Mouse (Mus musculus) heart, adult 2 months (tissue): ENCODE measurements at regions not wholly inside any gene's neighbourhood (a gene's known extent, or its start where the extent isn't known, plus 50 kb on each side); places are given as distances from the start of the nearest gene placed in this dataset.

Experiments used
- EP300 ChIP-seq: fragments of 200-500 bp; IDR thresholded peaks from 2 replicates; pipeline ENCODE4 v1.6.1; 2011; ENCODE audit warnings: low read depth, low read length, control low read depth; ENCODE audit not compliant: insufficient read depth
- POLR2A ChIP-seq: fragments of 200-500 bp; IDR thresholded peaks from 2 replicates; pipeline ENCODE4 v1.6.1; 2011; ENCODE audit warnings: mild to moderate bottlenecking, low read depth, low read length, control low read depth; ENCODE audit not compliant: insufficient read depth

DNA sequence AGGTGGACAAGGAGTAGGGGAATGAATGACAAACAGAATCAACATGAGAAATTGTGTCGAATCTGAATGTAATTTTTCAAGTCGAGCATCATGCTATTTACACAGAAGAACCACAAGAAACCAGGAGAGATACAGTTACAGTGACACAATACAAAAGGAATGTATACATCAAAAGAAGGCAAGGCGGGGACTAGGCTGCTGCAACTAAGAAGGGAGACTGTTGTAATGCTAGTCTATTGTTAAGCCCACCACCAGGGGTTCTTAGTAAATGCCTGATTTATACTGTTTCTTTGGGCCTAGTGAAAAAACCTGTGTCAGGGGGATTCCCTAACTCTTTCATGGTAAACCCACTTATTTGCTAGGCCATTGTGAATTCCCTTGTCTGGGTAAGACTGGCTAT, 63.3 kb upstream of the Vegfc start:
- TF ChIP-seq POLR2A (no peak), EP300 (no peak)
